Mouse (Mus musculus) forebrain, postnatal 0 days (tissue): ENCODE measurements at regions not wholly inside any gene's neighbourhood (a gene's known extent, or its start where the extent isn't known, plus 50 kb on each side); places are given as distances from the start of the nearest gene placed in this dataset.
A peak's percentile ranks its signal among the peaks of the same experiment; 100 is the strongest.

Source experiments
- ATAC-seq: fragments of 200-750 bp; cut with Nextera tagmentation; 2 replicates; pipeline ENCODE4 v1.8.0; 2017; ENCODE audit warnings: mild to moderate bottlenecking, moderate library complexity
- DNase-seq: peaks from one replicate; pipeline ENCODE4 v3.0.0-alpha.2; 2015
- H3K27ac ChIP-seq: fragments of 300-500 bp; sonication (generic); 2 replicates; pipeline ENCODE4 v1.5.1; 2014; ENCODE audit warnings: low read depth, mild to moderate bottlenecking, antibody characterized with exemption, low read length, moderate library complexity, mixed read lengths
- H3K27me3 ChIP-seq: fragments of 300-500 bp; sonication (generic); 2 replicates; pipeline ENCODE4 v1.6.1; 2014; ENCODE audit warnings: mild to moderate bottlenecking, low read length, mixed read lengths; ENCODE audit not compliant: insufficient read depth
- H3K36me3 ChIP-seq: fragments of 300-500 bp; sonication (generic); 2 replicates; pipeline ENCODE4 v1.6.1; 2014; ENCODE audit warnings: mild to moderate bottlenecking, moderate library complexity; ENCODE audit not compliant: insufficient read depth
- H3K4me1 ChIP-seq: fragments of 300-500 bp; sonication (generic); 2 replicates; pipeline ENCODE4 v1.6.1; 2014; ENCODE audit warnings: antibody characterized with exemption; ENCODE audit not compliant: insufficient read depth
- H3K4me2 ChIP-seq: fragments of 300-500 bp; sonication (generic); 2 replicates; pipeline ENCODE4 v1.6.1; 2014; ENCODE audit warnings: low read depth, mild to moderate bottlenecking, moderate library complexity
- H3K4me3 ChIP-seq: fragments of 300-500 bp; sonication (generic); 2 replicates; pipeline ENCODE4 v1.5.1; 2014; ENCODE audit warnings: low read depth, low read length, mixed read lengths
- H3K9ac ChIP-seq: fragments of 300-500 bp; sonication (generic); 2 replicates; pipeline ENCODE4 v1.6.1; 2014; ENCODE audit warnings: mild to moderate bottlenecking
- H3K9me3 ChIP-seq: fragments of 300-500 bp; sonication (generic); 2 replicates; pipeline ENCODE4 v1.6.1; 2016; ENCODE audit warnings: low read length
- CTCF ChIP-seq: sonication (generic); IDR thresholded peaks from 2 replicates; pipeline ENCODE4 v1.5.1; 2016; ENCODE audit warnings: antibody characterized with exemption, control low read depth, low read depth
- WGBS: fragments of 180-500 bp; shearing (Covaris S2); extraction: QIAGEN DNeasy Blood & Tissue Kit; methylation state at CpG from one replicate; pipeline ENCODE4 v1.1.7; 2014; 5-methylcytosine and 5-hydroxymethylcytosine counted together

GRCm38 (mm10) chr2:12737140-12737539 is 186.7 kb upstream of the Pter start:
- Histone ChIP-seq H3K4me1 (no peaks in the 10 kb centered on the region), H3K9me3 (peaks cover 4% of the 10 kb centered on the region; the same call in 1 of the 2 replicates), H3K36me3 (no peaks in the 10 kb centered on the region), H3K27me3 (no peaks in the 10 kb centered on the region), H3K4me3 (no peak overlapping the region), H3K9ac (no peak overlapping the region), H3K27ac (no peak overlapping the region), H3K4me2 (no peak overlapping the region)
- WGBS, result 52% methylated on average over 2 of the region's 2 CpGs
- no peak for ATAC-seq
- TF ChIP-seq CTCF, result no peak
- DNase-seq, result no peak

- ATAC-seq (no peak), DNase-seq (no peak)
- H3K36me3 ChIP-seq, result no peaks in the 10 kb centered on the region
- no peak overlapping the region for H3K4me2 ChIP-seq
- no peak overlapping the region for H3K27ac ChIP-seq
- WGBS, result 67% methylated on average over 1 of the region's 1 CpGs
- H3K4me3 ChIP-seq, result no peak overlapping the region
- no peaks in the 10 kb centered on the region for H3K27me3 ChIP-seq
- H3K9me3 ChIP-seq, result no peaks in the 10 kb centered on the region
- TF ChIP-seq CTCF, result no peak
- no peak overlapping the region for H3K9ac ChIP-seq
- no peaks in the 10 kb centered on the region for H3K4me1 ChIP-seq
These were observed 177.0 kb upstream of the Pter start for GRCm38 (mm10) chr2:12746856-12747255.

- WGBS, result 37% methylated on average over 1 of the region's 1 CpGs
- H3K36me3 ChIP-seq, result no peaks in the 10 kb centered on the region
- H3K27me3 ChIP-seq, result no peaks in the 10 kb centered on the region
- no peak overlapping the region for H3K27ac ChIP-seq
- DNase-seq (no peak), ATAC-seq (no peak)
- H3K4me1 ChIP-seq, result no peaks in the 10 kb centered on the region
- TF ChIP-seq CTCF, result no peak
- no peaks in the 10 kb centered on the region for H3K9me3 ChIP-seq
- no peak overlapping the region for H3K9ac ChIP-seq
- H3K4me2 ChIP-seq, result no peak overlapping the region
- no peak overlapping the region for H3K4me3 ChIP-seq
These were observed 165.0 kb upstream of the Pter start for GRCm38 (mm10) chr2:12758816-12759215.

GRCm38 (mm10) chr2:12759931-12760330 is 163.9 kb upstream of the Pter start:
- Histone ChIP-seq H3K9ac (no peak overlapping the region), H3K36me3 (no peaks in the 10 kb centered on the region), H3K4me2 (no peak overlapping the region), H3K4me1 (no peaks in the 10 kb centered on the region), H3K27me3 (no peaks in the 10 kb centered on the region), H3K27ac (no peak overlapping the region), H3K9me3 (no peaks in the 10 kb centered on the region), H3K4me3 (no peak overlapping the region)
- DNase-seq (peak; percentile 16), ATAC-seq (no peak)
- no peak for TF ChIP-seq CTCF
- 75% methylated on average over 3 of the region's 3 CpGs for WGBS

- Histone ChIP-seq H3K4me2 (no peak overlapping the region), H3K4me3 (no peak overlapping the region), H3K9ac (no peak overlapping the region), H3K27me3 (no peaks in the 10 kb centered on the region), H3K9me3 (no peaks in the 10 kb centered on the region), H3K27ac (no peak overlapping the region), H3K4me1 (no peaks in the 10 kb centered on the region), H3K36me3 (no peaks in the 10 kb centered on the region)
- ATAC-seq (no peak), DNase-seq (no peak)
- no peak for TF ChIP-seq CTCF
- 94% methylated on average over 3 of the region's 3 CpGs for WGBS
These were observed 162.4 kb upstream of the Pter start for GRCm38 (mm10) chr2:12761461-12761860.

GRCm38 (mm10) chr2:12764510-12764909 is 159.3 kb upstream of the Pter start:
- no peak for TF ChIP-seq CTCF

GRCm38 (mm10) chr2:12765336-12765735 is 158.5 kb upstream of the Pter start:
- Histone ChIP-seq H3K36me3 (no peaks in the 10 kb centered on the region), H3K4me3 (no peak overlapping the region), H3K4me1 (no peaks in the 10 kb centered on the region), H3K9ac (no peak overlapping the region), H3K9me3 (no peaks in the 10 kb centered on the region), H3K4me2 (no peak overlapping the region), H3K27me3 (no peaks in the 10 kb centered on the region), H3K27ac (no peak overlapping the region)
- ATAC-seq, result no peak
- no peak for DNase-seq
- 74% methylated on average over 2 of the region's 2 CpGs for WGBS
- TF ChIP-seq CTCF, result no peak

More at GRCm38 (mm10) chr2:12764510-12764909, 159.3 kb upstream of the Pter start:
- Histone ChIP-seq H3K4me2 (no peak overlapping the region), H3K36me3 (no peaks in the 10 kb centered on the region), H3K9ac (no peak overlapping the region), H3K27me3 (no peaks in the 10 kb centered on the region), H3K9me3 (no peaks in the 10 kb centered on the region), H3K4me1 (no peaks in the 10 kb centered on the region), H3K27ac (no peak overlapping the region), H3K4me3 (no peak overlapping the region)
- 97% methylated on average over 1 of the region's 1 CpGs for WGBS
- DNase-seq (no peak), ATAC-seq (no peak)

GRCm38 (mm10) chr2:12776866-12777265 is 147.0 kb upstream of the Pter start:
- DNase-seq (peak; percentile 53), ATAC-seq (peak; percentile 60)
- Histone ChIP-seq H3K4me2 (no peak overlapping the region), H3K27me3 (no peaks in the 10 kb centered on the region), H3K27ac (no peak overlapping the region), H3K9me3 (no peaks in the 10 kb centered on the region), H3K4me3 (no peak overlapping the region), H3K9ac (no peak overlapping the region), H3K4me1 (no peaks in the 10 kb centered on the region), H3K36me3 (no peaks in the 10 kb centered on the region)
- WGBS, result 44% methylated on average over 3 of the region's 3 CpGs
- TF ChIP-seq CTCF, result no peak
